Mouse (Mus musculus) layer of hippocampus, adult 8-10 months (tissue): ENCODE measurements around the gene S100a4. TPM values are rescaled to one million over a fixed set of nuclear protein-coding genes. Genes with fewer than 3 reads are reported as not detected.

Experiments
- DNase-seq, 2 experiments: peaks; one replicate each; pipeline ENCODE4 v3.0.0; 2022; ENCODE audit warnings: low spot score in 2 of 2
- total RNA-seq, 4 experiments: library from RNA; stranded (reverse); gene quantifications; 2 replicates each; pipeline ENCODE4 v1.2.4; 2022

The S100a4 gene
- total RNA-seq: 10 to 100 TPM in 1 of 4 experiments, 1 to 10 TPM in 3; 2.7 to 17.2 (median 5.7) TPM

DNA sequence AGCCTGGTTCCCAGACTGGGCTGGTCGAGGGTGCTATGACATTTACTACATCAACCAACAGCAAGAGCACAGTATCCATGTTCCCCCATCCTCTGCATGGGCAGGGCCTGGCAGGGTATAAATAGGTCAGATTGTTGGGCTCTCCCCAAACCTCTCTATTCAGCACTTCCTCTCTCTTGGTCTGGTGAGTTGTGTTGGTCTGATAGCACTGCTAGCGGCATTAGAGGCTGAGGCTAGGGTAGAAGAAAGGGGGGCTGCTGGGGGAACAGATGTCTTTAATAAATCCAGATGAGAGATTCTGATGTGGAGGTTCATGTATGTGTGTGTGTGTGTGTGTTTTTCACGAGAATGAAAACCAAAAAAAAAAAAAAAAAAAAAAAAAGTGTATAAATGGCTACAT, at the start of gene S100a4:
S100a4 (plus strand) TSS at position 149 of the 400 bp plus-strand sequence.
- no peak for DNase-seq

- peak; percentile 61 to 69 for DNase-seq
Measured at GRCm38 (mm10) chr3:90555954-90556353, 47.6 kb upstream of the S100a4 start.

DNA sequence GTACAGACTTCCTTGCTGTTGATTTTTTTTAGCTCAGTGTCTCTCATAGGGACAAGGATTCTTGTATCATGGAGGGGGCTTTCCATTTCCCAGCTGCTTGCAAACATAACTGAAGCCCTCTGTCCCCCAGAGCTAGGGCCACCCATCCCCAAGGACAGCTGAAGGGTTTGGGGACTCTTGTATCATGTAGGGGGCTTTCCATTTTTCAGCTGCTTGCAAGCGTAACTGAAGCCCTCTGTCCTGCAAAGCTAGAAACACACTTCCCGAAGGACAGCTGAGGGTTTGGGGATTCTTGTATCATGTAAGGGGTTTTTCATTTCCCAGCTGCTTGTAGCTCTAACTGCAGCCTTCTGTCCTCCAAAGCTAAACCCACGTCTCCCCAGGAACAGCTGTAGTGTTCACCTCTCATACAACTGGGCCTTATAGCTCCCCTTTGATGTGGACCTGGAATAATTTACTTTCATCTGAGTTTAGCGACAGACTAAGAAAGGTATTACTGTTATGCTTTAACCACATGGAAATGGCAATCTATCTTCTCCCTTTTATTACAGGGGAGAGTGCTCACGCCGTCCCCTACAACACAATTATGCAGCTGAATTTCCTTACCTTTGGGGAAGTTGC, 43.5 kb upstream of the S100a4 start, which contains the start of gene S100a3:
S100a3 (plus strand) TSS at position 571 of the 621 bp plus-strand sequence.
- no peak for DNase-seq

DNA sequence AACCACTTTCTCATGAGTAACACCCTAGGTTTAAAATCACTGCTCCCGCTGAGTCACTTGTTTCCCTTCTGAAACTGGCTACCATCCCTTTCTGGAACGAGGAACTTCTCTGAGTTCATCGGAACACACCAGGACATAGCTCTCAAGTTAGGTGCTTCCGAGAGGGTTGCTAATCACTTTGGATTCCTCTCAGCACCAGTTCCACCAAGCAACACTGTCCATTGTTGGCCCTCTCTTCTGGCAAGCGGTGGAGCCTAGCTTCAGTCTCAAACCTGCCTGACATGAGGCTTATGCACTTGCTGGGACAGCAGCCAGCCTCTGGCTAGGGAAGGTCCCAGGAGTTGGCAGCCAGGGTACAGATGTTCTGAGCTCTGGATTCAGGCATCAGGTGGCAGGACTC, 28.9 kb upstream of the S100a4 start:
- DNase-seq: no peak

DNA sequence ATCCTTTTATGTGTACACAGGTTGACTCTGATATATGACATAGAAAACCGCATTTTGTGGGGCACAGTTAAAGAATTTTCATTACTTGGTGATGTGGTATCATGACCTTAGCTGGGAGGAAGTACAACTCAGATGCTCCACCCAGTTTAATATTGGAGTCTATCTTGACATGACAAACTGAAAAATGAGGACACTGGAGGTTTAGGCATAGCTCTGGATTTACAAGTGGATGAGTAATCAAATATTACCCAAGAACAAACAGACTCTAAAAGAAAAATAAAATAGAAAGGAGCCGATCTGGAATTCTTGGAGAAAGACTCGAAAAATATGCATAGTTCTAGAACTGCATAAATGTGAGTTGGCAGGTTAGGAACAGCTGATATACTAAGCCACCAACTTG, 28.3 kb upstream of the S100a4 start:
- no peak for DNase-seq

- DNase-seq: no peak
Measured at GRCm38 (mm10) chr3:90576351-90577001, 27.1 kb upstream of the S100a4 start.

DNA sequence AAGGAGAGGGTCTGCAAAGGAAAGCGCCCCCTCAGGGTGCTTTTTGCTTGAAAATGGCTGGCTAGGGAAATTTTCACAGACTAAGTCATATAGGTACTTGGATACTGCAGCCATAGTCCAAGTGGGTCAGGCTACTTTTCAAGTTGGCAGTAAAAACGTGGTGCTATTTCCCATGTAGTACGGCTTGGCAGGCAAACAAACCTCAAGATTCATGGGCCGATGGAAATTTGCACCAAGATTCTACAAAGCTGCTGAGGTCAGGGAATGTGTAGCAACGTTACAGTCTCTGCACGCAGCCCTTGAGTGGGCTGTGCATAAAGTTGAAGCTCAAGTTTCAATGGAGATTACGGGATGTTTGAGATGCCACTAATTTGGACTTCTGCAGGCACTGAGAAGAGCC, 24.1 kb upstream of the S100a4 start:
- DNase-seq: no peak

- no peak for DNase-seq
Measured at GRCm38 (mm10) chr3:90581141-90581540, 22.4 kb upstream of the S100a4 start.

GRCm38 (mm10) chr3:90582156-90582555, 21.4 kb upstream of the S100a4 start:
- DNase-seq: no peak

- no peak for DNase-seq
Measured at GRCm38 (mm10) chr3:90582556-90582955, 21.0 kb upstream of the S100a4 start.

- DNase-seq: no peak
Measured at GRCm38 (mm10) chr3:90583893-90584292, 19.7 kb upstream of the S100a4 start.

- DNase-seq: peak; percentile 57 to 61
Measured at GRCm38 (mm10) chr3:90585595-90585994, 18.0 kb upstream of the S100a4 start.

- no peak for DNase-seq
Measured at GRCm38 (mm10) chr3:90586016-90586643, 17.4 kb upstream of the S100a4 start.

DNA sequence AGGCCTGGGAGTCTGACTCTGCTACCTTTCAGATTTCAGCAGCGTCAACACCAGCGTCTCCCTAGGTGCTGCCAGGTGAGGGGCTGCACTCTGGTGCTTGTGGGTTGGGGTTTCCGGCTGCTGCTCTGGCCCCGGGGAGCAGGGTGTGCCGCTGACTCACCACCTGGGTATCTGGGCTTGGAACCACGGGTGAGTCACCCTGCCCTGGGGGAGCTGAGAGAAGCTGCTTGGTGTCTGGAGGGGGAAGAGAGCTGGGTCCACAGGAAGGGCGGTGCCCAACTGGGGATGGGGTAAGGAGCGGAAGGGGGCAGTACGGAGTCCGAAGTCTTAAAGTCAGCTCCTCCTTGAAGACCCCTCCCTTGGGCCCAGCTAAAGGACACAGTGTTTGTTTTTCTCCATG, 16.7 kb upstream of the S100a4 start:
- no peak for DNase-seq

- DNase-seq: peak in 1 of 2 experiments; percentile 44
Measured at GRCm38 (mm10) chr3:90587361-90588101, 16.0 kb upstream of the S100a4 start.

GRCm38 (mm10) chr3:90589390-90589789, 14.2 kb upstream of the S100a4 start:
- no peak for DNase-seq

GRCm38 (mm10) chr3:90589947-90590346, 13.6 kb upstream of the S100a4 start, which contains the start of gene S100a2:
TSS of gene S100a2 (plus strand) at chr3:90590247.
- no peak for DNase-seq

- DNase-seq: no peak
Measured at GRCm38 (mm10) chr3:90594466-90594865, 9.1 kb upstream of the S100a4 start.

DNA sequence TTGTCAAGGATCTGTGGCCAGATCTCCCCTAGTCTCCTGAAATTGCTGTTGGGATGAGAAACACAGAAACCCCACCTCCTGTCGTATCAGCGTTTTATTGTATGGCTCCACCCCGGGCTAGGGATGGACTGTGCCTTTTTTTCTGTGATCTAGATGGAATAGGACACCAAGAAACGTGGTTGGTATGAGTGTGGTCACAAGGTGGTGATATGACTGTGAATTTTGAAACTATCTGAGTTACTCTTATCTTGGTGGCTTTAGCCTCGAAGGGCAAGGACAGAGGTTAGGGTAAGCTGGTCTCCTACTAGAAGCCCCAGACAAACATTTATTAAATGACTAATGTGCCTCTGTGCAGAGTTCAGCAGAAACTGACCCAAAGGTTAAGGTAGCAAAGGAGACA, 8.0 kb upstream of the S100a4 start:
- no peak for DNase-seq

DNA sequence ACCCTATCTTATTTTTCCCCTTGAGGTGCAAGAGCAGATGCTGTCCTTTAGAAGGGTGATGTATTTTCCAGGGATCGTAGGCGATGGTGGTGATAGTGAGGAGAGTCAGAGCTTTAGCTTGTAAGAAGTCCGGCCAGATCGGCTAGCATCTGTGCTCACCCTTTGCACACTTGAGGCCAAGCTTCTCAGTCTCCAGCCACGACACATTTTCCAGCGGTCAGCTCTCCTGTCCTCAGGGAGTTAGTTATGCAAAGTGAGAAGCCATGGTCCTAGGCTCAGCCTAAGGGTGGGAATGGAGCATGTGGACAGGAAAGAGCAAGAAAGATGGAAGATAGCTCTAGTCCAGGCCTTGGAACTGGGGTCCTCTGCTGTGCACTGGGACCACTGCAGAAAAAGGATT, 6.8 kb upstream of the S100a4 start:
- no peak for DNase-seq

GRCm38 (mm10) chr3:90597736-90598135, 5.8 kb upstream of the S100a4 start:
- no peak for DNase-seq

DNA sequence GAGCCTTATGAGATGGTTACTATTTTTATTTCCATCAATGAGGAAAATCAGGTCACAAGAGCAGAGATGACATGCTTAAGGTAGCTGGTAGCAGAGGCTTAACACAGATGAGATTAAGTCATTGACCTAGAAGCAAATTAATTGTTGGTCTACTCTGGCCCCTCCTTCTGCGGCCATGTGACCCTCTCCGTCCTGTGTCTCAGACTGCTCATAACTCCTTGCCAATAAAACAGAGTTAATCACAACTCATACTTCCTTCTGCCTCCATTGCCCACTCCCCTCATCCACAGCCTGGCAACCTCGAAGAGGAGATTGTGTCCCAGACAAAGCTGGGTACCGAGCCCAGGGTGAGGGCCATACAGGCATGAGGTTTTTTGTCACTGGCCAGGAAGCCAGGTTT, 5.4 kb upstream of the S100a4 start:
- no peak for DNase-seq
